In genomic region chr12:73692321-73692720, GRCm38 (mm10) we compare ENCODE assay signal across 9 mouse cellular contexts.
DNase-seq lines count a peak whose midpoint lies in the region; ATAC-seq lines count a peak whose summit lies in the region.
"Had no signal": no experiment of that assay in that cellular context is flagged by ENCODE, and none has a peak within 500 bp of the region (broad histone marks: within the 10 kb centered on the region; RNA-seq: fewer than 3 reads in every experiment).

No protein-coding gene starts in this region.

- DNase-seq in frontal cortex, adult 2 months (ENCODE audit: extremely low spot score in 1 of 2, low spot score in 1 of 2) = peak; percentile 14 to 49
- no peak for DNase-seq in frontal cortex, postnatal 14 days (ENCODE audit: low spot score in 2 of 2)
- peak; percentile 15 for DNase-seq in lung, postnatal 10 days
- DNase-seq in lung, postnatal 14 days = no peak
- peak; percentile 49 to 54 for DNase-seq in natural killer cell, adult 2 months (ENCODE audit: low spot score in 2 of 2)
- DNase-seq in ovary, postnatal 14 days (ENCODE audit: low spot score) = no peak
- DNase-seq in MN1 (ENCODE audit: low spot score) = no peak
- DNase-seq: kidney, postnatal 4 days had no signal

- ATAC-seq in CD4-positive, CD25-positive, alpha-beta regulatory T cell, adult 4 months = peak; percentile 68

Comparison
In these comparisons a context has a peak if more than half of its experiments do, and no peak if none do; other contexts are left out.
1. DNase-seq: peak in frontal cortex, adult 2 months (2 of 2), lung, postnatal 10 days (single experiment) and natural killer cell, adult 2 months (2 of 2); none in frontal cortex, postnatal 14 days (0 of 2), lung, postnatal 14 days (single experiment), ovary, postnatal 14 days (single experiment) and MN1 (single experiment).